Mouse (Mus musculus): ENCODE data around the gene Adamts5.

- TF ChIP-seq CTCF (IDR thresholded peaks at IDR 0.05; ENCODE audit: control insufficient read depth, insufficient read depth, insufficient replicate concordance, low read depth, low read length) = no peak
- TF ChIP-seq POLR2A (IDR thresholded peaks at IDR 0.05; ENCODE audit: control insufficient read depth, low read depth, low read length) = no peak
Observed at GRCm38 (mm10) chr16:85807626-85808025, 94.0 kb downstream of the Adamts5 start.
